Mouse (Mus musculus): Measurements from ENCODE around the gene Derl3.

The Derl3 gene

DNA sequence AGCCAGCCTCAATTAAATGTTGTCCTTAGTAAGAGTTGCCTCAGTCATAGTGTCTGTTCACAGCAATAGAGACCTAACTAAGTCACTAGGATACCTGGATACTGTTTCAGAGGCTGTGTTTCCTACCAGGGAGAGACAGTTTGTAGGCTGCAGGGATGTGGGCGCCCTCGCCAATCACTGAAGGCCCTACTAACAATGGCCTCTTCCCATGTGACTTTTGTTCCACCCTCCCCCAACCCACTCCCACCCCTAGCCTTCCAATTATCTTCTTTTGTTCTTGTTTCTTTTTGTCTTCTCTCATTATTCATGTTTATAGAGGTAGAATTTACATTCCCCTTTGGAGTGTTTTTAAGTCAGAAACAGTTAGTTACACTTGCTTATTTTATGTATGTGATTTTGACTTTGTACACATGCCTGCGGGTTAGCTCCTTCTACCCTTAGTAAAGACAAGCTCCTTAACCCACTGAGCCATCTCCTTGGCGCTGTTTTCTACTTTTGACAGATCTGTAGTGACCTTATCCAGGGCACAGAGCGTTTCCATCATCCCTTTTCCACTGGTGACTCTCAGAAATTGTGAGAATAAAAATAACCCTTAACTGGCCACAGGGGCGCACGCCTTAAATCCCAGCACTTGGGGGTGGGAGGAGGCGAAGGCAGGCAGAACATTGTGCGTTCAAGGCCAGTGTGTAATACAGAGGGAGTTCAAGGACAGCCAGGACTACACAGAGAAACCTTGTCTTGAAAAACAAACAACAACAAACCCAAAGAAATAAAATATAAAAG is 48.0 kb downstream of the Derl3 start:
- DNase-seq (ENCODE audit: low read depth, low spot score) = no peak

- DNase-seq (ENCODE audit: low read depth, low spot score) = no peak
Measured at GRCm38 (mm10) chr10:75942736-75943477, 49.7 kb downstream of the Derl3 start, which contains the start of gene Vpreb3. Gene Vpreb3, plus strand, starts transcription at chr10:75943057.

- peak; percentile 38 for DNase-seq (ENCODE audit: low read depth, low spot score)
Measured at GRCm38 (mm10) chr10:75944066-75944772, 51.0 kb downstream of the Derl3 start.

- DNase-seq (ENCODE audit: low read depth, low spot score) = no peak
Measured at GRCm38 (mm10) chr10:75945213-75945612, 52.0 kb downstream of the Derl3 start.
